Mouse (Mus musculus) cerebellum, adult 2 months (tissue): Measurements from ENCODE around the gene B4galt3.

Experiments
- CTCF ChIP-seq: fragments of 200-500 bp; IDR thresholded peaks from 2 replicates; pipeline ENCODE4 v1.5.1; 2011; ENCODE audit warnings: low read depth, mild to moderate bottlenecking, control low read depth, low read length, moderate library complexity, borderline replicate concordance; ENCODE audit not compliant: insufficient read depth
- POLR2A ChIP-seq: fragments of 200-500 bp; IDR thresholded peaks from 2 replicates; pipeline ENCODE4 v1.6.1; 2011; ENCODE audit warnings: low read length, control low read depth, borderline replicate concordance; ENCODE audit not compliant: insufficient read depth

GRCm38 (mm10) chr1:171277736-171278135, 7.6 kb downstream of the B4galt3 start:
- TF ChIP-seq CTCF: no peak
- no peak for TF ChIP-seq POLR2A
